Mouse (Mus musculus): Measurements from ENCODE around the gene Cdk1. TPM values are rescaled to one million over a fixed set of nuclear protein-coding genes. Genes with fewer than 3 reads are reported as not detected.

Cdk1 gene
- polyA plus RNA-seq (2014; fragmentation: Nextera tagmentation; extraction: Ambion mirVana): 441 and 474 TPM in 2 replicates

DNA sequence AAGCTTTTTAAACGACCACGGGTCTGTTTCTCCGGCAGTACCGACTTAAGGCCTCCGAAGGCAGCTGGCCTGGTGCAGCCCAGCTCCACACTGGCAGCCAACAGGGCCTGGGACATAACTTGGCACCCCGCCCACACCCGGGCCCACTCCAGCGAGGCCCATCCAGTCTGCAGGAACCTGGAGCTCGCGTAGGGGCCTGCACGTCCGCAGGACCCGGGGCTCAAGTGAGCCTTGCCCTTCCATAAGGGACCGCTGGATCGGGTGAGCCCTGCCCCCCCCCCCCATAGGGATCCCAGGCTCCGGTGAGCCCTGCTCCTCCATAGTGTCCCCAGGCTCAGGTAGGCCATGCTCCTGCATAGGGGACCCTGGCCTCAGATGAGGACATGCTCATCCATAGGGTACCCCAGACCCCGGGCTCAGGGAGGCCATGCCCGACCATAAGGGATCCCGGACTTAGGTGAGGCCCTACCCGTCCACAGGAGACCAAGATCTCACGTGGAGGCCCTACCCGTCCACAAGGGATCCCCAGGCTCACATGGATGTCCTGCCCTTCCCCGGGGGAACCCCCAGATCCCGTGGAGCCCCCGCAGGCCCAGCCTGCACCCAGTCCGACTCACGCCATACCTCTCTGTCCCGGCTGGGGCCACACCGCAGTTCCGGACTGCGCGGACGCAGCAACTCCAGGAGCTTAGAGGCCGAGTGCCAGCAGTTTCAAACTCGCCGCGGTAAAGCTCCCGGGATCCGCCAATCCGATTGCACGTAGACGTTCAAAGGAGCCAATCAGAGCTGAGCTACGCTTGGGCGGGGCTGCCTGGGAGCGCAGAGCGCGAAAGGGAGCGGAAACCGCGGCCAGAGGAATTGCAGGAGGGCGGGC is at the start of gene Cdk1:
Gene Cdk1 (minus strand): TSS at position 727 of the 874 bp plus-strand sequence.
- H3K4me2 ChIP-seq: peak within 1 kb of the TSS; percentile 97
- H3K4me1 ChIP-seq (replicated peaks; ENCODE audit: control insufficient read depth, insufficient read depth, low read length): peaks cover 30% of the 10 kb centered on the region
- DNase-seq (ENCODE audit: low spot score) (peak; percentile 94), ATAC-seq (replicated peaks; ENCODE audit: low FRiP score) (peak; percentile 95)
- no peaks in the 10 kb centered on the region for H3K9me3 ChIP-seq (ENCODE audit: control insufficient read depth, low read length)
- H3K27ac ChIP-seq (ENCODE audit: low read depth, low read length): peak within 1 kb of the TSS; percentile 90
- H3K36me3 ChIP-seq (ENCODE audit: control insufficient read depth, insufficient read depth, low read length): peaks cover 33% of the 10 kb centered on the region
- peak within 1 kb of the TSS; percentile 98 for H3K4me3 ChIP-seq (ENCODE audit: low read depth, low read length)
- WGBS: under 1% methylated on average over 51 of the region's 51 CpGs
- H3K9ac ChIP-seq (ENCODE audit: low read depth, low read length): peak within 1 kb of the TSS; percentile 100
- H3K27me3 ChIP-seq (replicated peaks; ENCODE audit: control insufficient read depth, insufficient read depth, low read length): no peaks in the 10 kb centered on the region

GRCm38 (mm10) chr10:69399814-69400385 is 47.2 kb upstream of the Cdk1 start:
- Histone ChIP-seq H3K4me1 (replicated peaks; ENCODE audit: control insufficient read depth, insufficient read depth, low read length) (no peaks in the 10 kb centered on the region; the same call in 1 of the 2 replicates), H3K9ac (ENCODE audit: low read depth, low read length) (no peak overlapping the region), H3K9me3 (ENCODE audit: control insufficient read depth, low read length) (no peaks in the 10 kb centered on the region), H3K27ac (ENCODE audit: low read depth, low read length) (no peak overlapping the region), H3K36me3 (ENCODE audit: control insufficient read depth, insufficient read depth, low read length) (no peaks in the 10 kb centered on the region), H3K4me2 (peak overlapping the region; percentile 93), H3K4me3 (ENCODE audit: low read depth, low read length) (peak overlapping the region; percentile 56), H3K27me3 (replicated peaks; ENCODE audit: control insufficient read depth, insufficient read depth, low read length) (peaks cover 57% of the 10 kb centered on the region)
- 5% methylated on average over 17 of the region's 17 CpGs for WGBS
- DNase-seq (ENCODE audit: low spot score): no peak
- ATAC-seq (replicated peaks; ENCODE audit: low FRiP score): no peak

DNA sequence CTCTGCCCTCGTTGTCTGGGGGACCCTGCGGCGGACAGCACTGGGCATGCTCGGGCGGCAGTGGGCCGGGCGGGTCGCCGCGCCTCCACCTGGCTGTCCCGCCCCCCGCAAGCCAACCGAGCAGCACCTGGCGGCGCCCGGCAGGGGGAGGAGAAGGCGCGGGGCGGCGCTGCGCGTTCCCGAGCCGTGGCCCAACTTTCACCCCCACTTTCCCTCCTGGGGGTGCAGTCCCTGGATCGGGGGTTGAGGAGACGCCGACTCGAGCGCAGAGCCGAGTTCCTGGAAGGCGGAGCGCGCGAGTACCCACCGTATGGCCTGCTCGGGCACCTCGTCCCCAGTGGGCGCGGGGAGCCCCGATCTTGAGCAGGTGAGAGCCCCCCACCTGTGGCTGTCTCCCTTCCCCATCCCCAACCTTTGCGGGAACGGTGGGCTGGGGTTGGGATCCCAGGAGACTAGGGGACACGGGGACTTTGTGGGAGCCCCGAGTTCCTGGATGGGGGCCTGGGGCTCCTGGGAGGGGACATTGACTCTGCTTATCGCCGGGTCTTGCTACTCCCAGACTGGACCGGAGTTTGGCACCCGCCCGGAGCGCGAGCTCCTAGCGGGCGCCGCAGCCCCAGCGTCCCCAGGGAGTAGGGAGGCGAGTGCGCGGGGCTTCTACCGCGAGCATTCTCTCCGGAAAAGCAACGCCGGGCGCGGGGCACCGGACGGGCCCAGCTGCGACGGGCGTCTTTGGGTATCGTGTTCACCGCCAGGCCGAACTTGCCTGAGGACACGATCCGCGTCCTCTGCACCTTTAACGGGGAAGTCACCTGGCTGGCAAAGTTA is 46.2 kb upstream of the Cdk1 start, which contains the start of gene Ank3:
Gene Ank3 (plus strand): TSS at position 11 of the 828 bp plus-strand sequence.
- H3K9me3 ChIP-seq (ENCODE audit: control insufficient read depth, low read length): no peaks in the 10 kb centered on the region
- WGBS: under 1% methylated on average over 66 of the region's 77 CpGs
- DNase-seq (ENCODE audit: low spot score) (peak; percentile 55), ATAC-seq (replicated peaks; ENCODE audit: low FRiP score) (no peak)
- no peaks in the 10 kb centered on the region; the same call in 1 of the 2 replicates for H3K4me1 ChIP-seq (replicated peaks; ENCODE audit: control insufficient read depth, insufficient read depth, low read length)
- H3K27me3 ChIP-seq (replicated peaks; ENCODE audit: control insufficient read depth, insufficient read depth, low read length): peaks cover 59% of the 10 kb centered on the region
- no peaks in the 10 kb centered on the region for H3K36me3 ChIP-seq (ENCODE audit: control insufficient read depth, insufficient read depth, low read length)
- H3K4me3 ChIP-seq (ENCODE audit: low read depth, low read length): peak within 1 kb of the TSS; percentile 56
- H3K9ac ChIP-seq (ENCODE audit: low read depth, low read length): no peak within 1 kb of the TSS
- H3K4me2 ChIP-seq: peak within 1 kb of the TSS; percentile 93
- H3K27ac ChIP-seq (ENCODE audit: low read depth, low read length): no peak within 1 kb of the TSS

DNA sequence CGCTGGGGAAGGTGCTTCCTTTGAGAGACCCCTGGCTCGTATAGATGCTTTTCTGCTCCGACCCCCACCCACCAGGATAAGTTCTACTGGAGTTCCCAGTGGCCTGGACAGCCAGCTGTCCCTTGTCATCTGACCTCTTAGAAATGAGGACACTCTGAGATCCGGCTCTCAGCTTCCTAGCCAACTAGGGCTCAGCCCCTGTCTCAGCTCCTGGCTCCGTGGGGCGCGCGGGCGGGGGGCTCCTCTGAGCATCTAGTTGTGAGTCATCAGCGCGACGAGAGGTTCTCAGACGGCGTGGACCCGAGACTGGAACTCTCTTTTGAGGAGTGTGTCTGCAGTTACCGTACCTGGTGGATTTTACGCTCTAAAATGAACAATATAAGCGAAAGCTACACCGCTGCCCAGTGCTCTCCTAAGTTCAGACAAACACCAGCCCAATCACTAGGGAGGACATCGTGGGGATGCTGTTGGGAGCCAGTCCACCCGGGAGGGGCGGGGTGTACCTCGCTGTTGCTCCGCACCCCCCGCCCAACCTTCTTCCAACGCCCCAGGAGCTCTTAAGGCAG is 45.5 kb upstream of the Cdk1 start:
- WGBS: 3% methylated on average over 26 of the region's 26 CpGs
- Histone ChIP-seq H3K4me1 (replicated peaks; ENCODE audit: control insufficient read depth, insufficient read depth, low read length) (no peaks in the 10 kb centered on the region; the same call in 1 of the 2 replicates), H3K27me3 (replicated peaks; ENCODE audit: control insufficient read depth, insufficient read depth, low read length) (peaks cover 59% of the 10 kb centered on the region), H3K27ac (ENCODE audit: low read depth, low read length) (no peak overlapping the region), H3K9me3 (ENCODE audit: control insufficient read depth, low read length) (no peaks in the 10 kb centered on the region), H3K4me2 (peak overlapping the region; percentile 93), H3K4me3 (ENCODE audit: low read depth, low read length) (peak overlapping the region; percentile 56), H3K9ac (ENCODE audit: low read depth, low read length) (no peak overlapping the region), H3K36me3 (ENCODE audit: control insufficient read depth, insufficient read depth, low read length) (no peaks in the 10 kb centered on the region)
- no peak for DNase-seq (ENCODE audit: low spot score)
- no peak for ATAC-seq (replicated peaks; ENCODE audit: low FRiP score)

- Histone ChIP-seq H3K9me3 (ENCODE audit: control insufficient read depth, low read length) (no peaks in the 10 kb centered on the region), H3K27me3 (replicated peaks; ENCODE audit: control insufficient read depth, insufficient read depth, low read length) (no peaks in the 10 kb centered on the region), H3K4me2 (no peak overlapping the region), H3K4me1 (replicated peaks; ENCODE audit: control insufficient read depth, insufficient read depth, low read length) (no peaks in the 10 kb centered on the region), H3K36me3 (ENCODE audit: control insufficient read depth, insufficient read depth, low read length) (no peaks in the 10 kb centered on the region), H3K4me3 (ENCODE audit: low read depth, low read length) (no peak overlapping the region), H3K27ac (ENCODE audit: low read depth, low read length) (no peak overlapping the region), H3K9ac (ENCODE audit: low read depth, low read length) (no peak overlapping the region)
- 87% methylated on average over 4 of the region's 4 CpGs for WGBS
- DNase-seq (ENCODE audit: low spot score) (no peak), ATAC-seq (replicated peaks; ENCODE audit: low FRiP score) (no peak)
These were observed 36.8 kb upstream of the Cdk1 start for GRCm38 (mm10) chr10:69389511-69389910.

DNA sequence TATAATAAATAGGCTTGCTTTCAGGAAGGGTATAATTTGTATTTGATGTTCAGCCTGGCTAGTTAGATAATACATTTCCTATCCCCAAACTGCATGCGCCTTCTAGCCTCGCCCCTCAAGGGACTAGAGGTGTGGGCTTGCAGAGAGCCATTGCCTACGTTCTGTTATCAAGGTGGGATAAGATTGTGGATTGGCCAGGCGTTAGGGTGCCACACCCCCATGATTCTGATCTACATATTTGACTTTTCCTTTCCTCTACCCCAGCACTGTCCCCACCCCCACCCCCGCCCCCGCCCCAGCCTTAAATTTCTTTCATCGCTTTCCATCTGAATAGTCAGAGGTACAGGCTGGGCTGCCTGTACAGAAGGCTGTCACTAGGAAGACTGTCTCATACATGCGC is 34.0 kb upstream of the Cdk1 start:
- Histone ChIP-seq H3K4me1 (replicated peaks; ENCODE audit: control insufficient read depth, insufficient read depth, low read length) (no peaks in the 10 kb centered on the region), H3K36me3 (ENCODE audit: control insufficient read depth, insufficient read depth, low read length) (no peaks in the 10 kb centered on the region), H3K4me3 (ENCODE audit: low read depth, low read length) (no peak overlapping the region), H3K4me2 (no peak overlapping the region), H3K27ac (ENCODE audit: low read depth, low read length) (no peak overlapping the region), H3K9ac (ENCODE audit: low read depth, low read length) (no peak overlapping the region), H3K27me3 (replicated peaks; ENCODE audit: control insufficient read depth, insufficient read depth, low read length) (no peaks in the 10 kb centered on the region), H3K9me3 (ENCODE audit: control insufficient read depth, low read length) (no peaks in the 10 kb centered on the region)
- WGBS: 62% methylated on average over 8 of the region's 8 CpGs
- DNase-seq (ENCODE audit: low spot score) (no peak), ATAC-seq (replicated peaks; ENCODE audit: low FRiP score) (no peak)

DNA sequence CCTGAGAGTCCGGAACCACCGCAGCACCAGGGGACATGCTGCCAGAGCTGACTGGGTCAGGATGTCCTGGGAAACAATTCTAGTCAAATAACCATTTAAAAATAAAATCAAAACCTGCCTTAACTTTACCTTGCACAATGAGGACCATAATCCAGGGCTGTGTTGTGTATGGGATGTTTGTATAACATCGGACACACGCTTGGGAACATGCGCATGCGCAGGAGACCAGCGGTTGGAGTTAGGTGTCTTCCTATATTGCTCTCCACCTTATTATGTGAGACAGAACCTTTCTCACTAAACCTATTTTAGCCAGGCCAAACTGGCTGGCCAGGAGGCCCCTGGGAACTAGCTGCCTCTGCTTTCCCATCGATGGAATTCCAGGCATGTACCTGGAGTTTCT is 32.4 kb upstream of the Cdk1 start:
- WGBS: 86% methylated on average over 8 of the region's 8 CpGs
- H3K27ac ChIP-seq (ENCODE audit: low read depth, low read length): no peak overlapping the region
- H3K4me2 ChIP-seq: no peak overlapping the region
- H3K4me1 ChIP-seq (replicated peaks; ENCODE audit: control insufficient read depth, insufficient read depth, low read length): no peaks in the 10 kb centered on the region
- no peaks in the 10 kb centered on the region for H3K27me3 ChIP-seq (replicated peaks; ENCODE audit: control insufficient read depth, insufficient read depth, low read length)
- no peak overlapping the region for H3K9ac ChIP-seq (ENCODE audit: low read depth, low read length)
- no peak overlapping the region for H3K4me3 ChIP-seq (ENCODE audit: low read depth, low read length)
- DNase-seq (ENCODE audit: low spot score) (no peak), ATAC-seq (replicated peaks; ENCODE audit: low FRiP score) (no peak)
- H3K36me3 ChIP-seq (ENCODE audit: control insufficient read depth, insufficient read depth, low read length): no peaks in the 10 kb centered on the region
- H3K9me3 ChIP-seq (ENCODE audit: control insufficient read depth, low read length): no peaks in the 10 kb centered on the region

DNA sequence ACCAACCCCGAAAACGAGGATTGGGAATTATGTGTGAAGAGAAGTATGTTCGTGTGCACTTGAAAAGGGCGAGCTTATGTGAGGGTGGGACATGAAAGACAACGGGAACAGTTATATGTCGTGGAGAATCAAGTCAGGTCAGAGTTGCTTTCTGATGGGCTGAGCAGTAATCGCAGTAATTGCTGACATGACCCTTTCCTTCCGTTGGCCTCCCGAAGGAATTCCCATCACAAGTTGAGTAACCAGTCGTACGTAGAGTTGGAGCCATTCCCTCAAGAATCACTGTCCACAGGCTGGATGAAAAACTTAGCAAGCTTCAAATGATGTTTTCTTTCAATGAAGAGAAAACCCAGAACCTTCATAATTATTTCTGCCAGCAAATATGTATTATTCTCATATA is 31.9 kb upstream of the Cdk1 start:
- DNase-seq (ENCODE audit: low spot score) (no peak), ATAC-seq (replicated peaks; ENCODE audit: low FRiP score) (no peak)
- H3K4me2 ChIP-seq: no peak overlapping the region
- WGBS: 75% methylated on average over 11 of the region's 11 CpGs
- no peaks in the 10 kb centered on the region for H3K27me3 ChIP-seq (replicated peaks; ENCODE audit: control insufficient read depth, insufficient read depth, low read length)
- H3K9me3 ChIP-seq (ENCODE audit: control insufficient read depth, low read length): no peaks in the 10 kb centered on the region
- no peaks in the 10 kb centered on the region for H3K36me3 ChIP-seq (ENCODE audit: control insufficient read depth, insufficient read depth, low read length)
- H3K4me3 ChIP-seq (ENCODE audit: low read depth, low read length): no peak overlapping the region
- no peak overlapping the region for H3K9ac ChIP-seq (ENCODE audit: low read depth, low read length)
- H3K4me1 ChIP-seq (replicated peaks; ENCODE audit: control insufficient read depth, insufficient read depth, low read length): no peaks in the 10 kb centered on the region
- H3K27ac ChIP-seq (ENCODE audit: low read depth, low read length): no peak overlapping the region
